Mouse (Mus musculus): ENCODE measurements around the gene 4933405O20Rik.

The 4933405O20Rik gene

GRCm38 (mm10) chr7:50598890-50599289 lies at the start of gene 4933405O20Rik:
Gene 4933405O20Rik, plus strand, starts transcription at chr7:50599190.
- DNase-seq = no peak

GRCm38 (mm10) chr7:50549572-50549971 lies 49.4 kb upstream of the 4933405O20Rik start:
- DNase-seq = no peak

- no peak for DNase-seq
Observed at GRCm38 (mm10) chr7:50551426-50551825, 47.6 kb upstream of the 4933405O20Rik start.

- no peak for DNase-seq
Observed at GRCm38 (mm10) chr7:50562708-50563107, 36.3 kb upstream of the 4933405O20Rik start.

GRCm38 (mm10) chr7:50573841-50574240 lies 25.1 kb upstream of the 4933405O20Rik start:
- no peak for DNase-seq

GRCm38 (mm10) chr7:50588642-50589424 lies 10.2 kb upstream of the 4933405O20Rik start:
- no peak for DNase-seq

GRCm38 (mm10) chr7:50614101-50614500 lies 15.1 kb downstream of the 4933405O20Rik start:
- DNase-seq = no peak

- no peak for DNase-seq
Observed at GRCm38 (mm10) chr7:50629186-50629585, 30.2 kb downstream of the 4933405O20Rik start.

GRCm38 (mm10) chr7:50633147-50633546 lies 34.2 kb downstream of the 4933405O20Rik start:
- DNase-seq = no peak

All from kidney, postnatal 4 days (tissue).